Mouse (Mus musculus): ENCODE results near the gene Elmsan1.

The Elmsan1 gene

DNA sequence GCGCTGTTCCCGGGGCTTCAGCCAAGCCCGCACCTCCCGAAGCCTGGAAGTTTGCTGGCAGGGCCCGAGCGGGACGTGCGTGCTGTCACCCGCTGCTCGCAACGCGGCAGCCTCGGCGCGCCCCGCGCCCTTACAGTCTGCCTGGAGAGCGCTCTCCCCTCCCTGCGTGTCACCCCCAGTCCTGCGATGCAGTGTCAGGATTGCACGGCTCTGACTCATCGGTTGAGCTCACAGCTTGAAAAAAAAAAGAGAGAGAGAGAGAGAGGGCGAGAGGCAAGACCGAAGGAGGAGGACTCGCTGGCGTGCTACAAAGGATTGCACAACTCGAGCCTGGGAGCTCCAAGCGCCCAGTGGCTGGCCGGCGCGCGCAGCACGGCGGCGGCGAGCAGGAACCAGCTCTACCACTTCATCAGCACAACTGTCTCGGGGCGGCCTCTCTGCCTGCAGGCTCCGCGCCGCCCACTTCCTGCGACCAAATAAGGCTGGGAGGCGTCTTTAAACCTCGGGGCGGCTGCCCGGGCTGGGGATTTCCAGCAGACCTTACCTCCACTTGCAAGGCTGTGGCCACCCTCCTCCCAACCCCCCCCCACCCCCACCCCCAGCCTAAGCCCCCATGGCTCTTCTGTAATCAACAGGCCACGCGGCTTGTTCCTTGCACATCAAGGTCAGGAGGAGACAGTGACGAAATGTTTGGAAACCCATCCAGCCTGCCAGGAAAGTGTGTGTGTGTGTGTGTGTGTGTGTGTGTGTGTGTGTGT is 24.9 kb downstream of the Elmsan1 start:
- DNase-seq (ENCODE audit: low read depth, low spot score): peak; percentile 97

DNA sequence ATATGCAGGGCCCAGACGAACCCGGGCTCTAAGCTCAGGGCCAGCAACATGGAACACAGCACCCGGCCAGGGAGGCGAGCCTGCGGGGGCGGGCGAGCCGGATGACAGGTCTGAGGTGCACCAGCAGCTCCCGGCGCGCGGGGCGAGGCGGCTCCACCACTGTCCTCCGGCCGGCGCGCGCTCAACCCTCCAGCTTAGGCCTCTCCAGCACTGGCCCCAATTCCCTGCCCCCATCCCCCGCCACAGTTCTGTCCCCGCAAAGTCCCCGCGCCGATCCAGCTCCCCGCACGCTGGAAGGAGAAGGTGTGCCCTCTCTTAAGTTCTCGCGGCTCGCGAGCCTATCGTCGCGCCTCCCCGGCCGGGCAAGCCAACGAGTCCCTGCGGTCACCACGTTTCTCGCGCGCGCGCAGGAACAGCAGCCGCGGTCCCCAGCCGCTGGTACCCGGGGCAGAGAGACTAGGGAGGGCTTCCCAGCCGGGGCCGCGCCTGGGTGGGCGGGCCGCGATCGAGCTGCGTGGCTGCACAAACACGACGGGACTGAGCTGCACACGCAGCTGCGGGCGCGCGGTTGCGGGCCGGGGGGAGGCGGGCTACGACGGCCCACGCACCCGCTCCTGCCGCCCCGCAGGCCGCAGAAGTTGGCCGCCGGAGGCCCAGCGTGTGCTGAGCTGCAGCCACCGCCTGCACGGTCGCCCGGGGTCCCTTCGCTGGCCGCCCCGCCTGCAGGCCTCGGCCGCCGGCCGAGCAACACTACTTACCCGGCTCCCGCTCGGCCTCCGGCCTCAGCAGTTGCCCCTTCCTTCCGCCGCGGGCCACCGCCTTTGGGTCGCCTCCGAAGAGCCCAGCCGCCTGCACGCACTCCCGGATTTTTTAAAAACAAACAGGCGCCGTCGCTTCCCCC is 25.7 kb downstream of the Elmsan1 start:
- peak; percentile 83 for DNase-seq (ENCODE audit: low read depth, low spot score)

DNA sequence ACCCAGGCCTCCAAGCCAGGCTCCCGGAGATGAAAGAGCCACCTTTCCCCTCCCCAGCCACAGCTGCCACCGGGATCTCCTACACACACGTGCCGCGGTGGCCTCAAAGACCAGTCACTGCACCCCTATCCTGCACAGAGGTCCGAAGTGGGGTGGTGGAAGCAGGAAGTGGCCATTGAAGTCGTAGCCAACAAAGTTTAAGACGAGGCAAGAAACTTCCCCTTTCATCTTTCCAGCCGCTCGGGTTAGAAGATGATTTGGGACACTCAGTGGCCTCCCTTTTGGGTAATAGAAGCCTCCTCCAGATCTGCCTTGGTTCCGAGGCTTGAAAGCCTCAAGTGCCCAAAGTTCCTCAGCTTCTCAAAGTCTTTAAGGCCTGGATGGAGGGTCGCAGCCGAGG is 26.4 kb downstream of the Elmsan1 start:
- peak; percentile 70 for DNase-seq (ENCODE audit: low read depth, low spot score)

DNA sequence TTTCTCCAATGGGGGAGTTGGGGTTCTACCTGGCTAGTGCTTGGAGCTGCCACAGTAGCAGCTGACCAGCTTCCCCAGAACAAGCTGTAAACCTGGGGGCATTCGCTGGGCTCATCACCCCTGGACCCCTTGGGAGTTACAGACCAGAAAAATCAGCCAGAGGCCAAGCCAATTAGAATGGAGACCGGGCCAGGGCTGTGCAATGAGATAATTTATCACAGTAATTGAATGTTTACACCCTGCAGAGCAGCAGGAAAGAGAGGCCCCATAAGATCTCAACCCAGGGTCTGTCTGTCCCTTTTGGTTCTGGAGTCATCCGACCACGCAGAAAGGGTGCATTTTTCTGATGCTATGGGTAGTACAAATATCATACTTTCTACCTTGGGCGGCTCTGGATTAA is 26.9 kb downstream of the Elmsan1 start:
- DNase-seq (ENCODE audit: low read depth, low spot score): no peak

GRCm38 (mm10) chr12:84191190-84191589 is 27.5 kb downstream of the Elmsan1 start:
- DNase-seq (ENCODE audit: low read depth, low spot score): peak; percentile 16

DNA sequence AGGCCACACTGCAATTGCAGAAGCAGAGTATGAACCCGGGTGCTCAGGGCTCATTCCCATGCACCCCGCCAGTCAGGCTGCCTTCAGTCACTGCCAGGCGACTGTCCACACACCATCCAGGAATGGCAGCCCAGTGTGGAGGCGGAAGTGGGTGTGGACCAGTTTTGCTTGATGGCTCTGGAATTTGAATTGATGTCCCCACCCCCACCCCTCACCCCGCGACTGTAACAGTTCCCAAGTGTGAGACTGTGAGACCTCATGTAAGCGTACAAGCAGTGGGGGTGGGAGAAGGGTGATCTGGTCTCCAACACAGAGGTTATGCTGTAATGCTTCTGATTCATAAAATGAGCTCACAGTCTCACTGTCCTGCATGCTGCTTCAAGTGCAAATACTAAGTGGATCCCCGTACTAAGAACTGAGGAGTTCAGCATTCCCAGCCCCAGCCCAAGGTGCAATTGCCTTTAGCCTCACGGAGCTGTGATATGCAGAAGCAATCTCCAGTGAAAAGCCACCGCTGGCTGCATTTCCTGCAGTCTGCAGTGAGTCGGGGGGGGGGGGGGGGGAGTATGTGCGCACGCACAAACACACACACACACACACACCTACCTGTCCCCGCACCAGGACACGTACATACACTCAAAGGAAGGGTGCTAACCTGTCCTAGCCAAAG is 28.4 kb downstream of the Elmsan1 start:
- DNase-seq (ENCODE audit: low read depth, low spot score): peak; percentile 16

DNA sequence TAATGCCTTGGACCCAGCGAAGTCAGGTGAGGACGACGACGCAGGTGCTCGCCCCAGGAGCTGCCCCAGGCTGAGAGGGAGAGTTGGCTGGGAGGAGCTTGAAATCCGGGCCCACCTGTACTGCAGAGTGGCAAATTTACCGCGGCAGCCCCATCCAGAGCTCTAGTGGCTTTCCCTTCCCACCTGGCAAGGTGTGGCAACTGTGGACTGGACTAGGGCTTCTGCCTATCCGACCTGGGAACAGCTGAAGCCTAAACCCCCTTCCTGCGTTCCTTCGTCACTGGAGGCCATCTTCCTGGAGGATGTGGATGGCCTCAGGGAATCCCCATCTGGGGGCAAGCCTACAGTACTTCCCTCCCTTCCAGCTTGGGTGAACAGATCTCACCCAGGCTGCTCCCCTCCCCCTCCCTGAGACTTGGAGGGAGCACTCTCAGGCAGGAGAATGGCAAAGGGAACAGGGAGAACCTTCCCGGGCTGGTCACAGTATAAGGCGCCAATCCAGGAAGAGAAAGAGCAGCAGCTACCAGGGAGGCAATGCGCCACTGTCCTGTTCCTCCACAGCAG is 29.7 kb downstream of the Elmsan1 start:
- DNase-seq (ENCODE audit: low read depth, low spot score): no peak

DNA sequence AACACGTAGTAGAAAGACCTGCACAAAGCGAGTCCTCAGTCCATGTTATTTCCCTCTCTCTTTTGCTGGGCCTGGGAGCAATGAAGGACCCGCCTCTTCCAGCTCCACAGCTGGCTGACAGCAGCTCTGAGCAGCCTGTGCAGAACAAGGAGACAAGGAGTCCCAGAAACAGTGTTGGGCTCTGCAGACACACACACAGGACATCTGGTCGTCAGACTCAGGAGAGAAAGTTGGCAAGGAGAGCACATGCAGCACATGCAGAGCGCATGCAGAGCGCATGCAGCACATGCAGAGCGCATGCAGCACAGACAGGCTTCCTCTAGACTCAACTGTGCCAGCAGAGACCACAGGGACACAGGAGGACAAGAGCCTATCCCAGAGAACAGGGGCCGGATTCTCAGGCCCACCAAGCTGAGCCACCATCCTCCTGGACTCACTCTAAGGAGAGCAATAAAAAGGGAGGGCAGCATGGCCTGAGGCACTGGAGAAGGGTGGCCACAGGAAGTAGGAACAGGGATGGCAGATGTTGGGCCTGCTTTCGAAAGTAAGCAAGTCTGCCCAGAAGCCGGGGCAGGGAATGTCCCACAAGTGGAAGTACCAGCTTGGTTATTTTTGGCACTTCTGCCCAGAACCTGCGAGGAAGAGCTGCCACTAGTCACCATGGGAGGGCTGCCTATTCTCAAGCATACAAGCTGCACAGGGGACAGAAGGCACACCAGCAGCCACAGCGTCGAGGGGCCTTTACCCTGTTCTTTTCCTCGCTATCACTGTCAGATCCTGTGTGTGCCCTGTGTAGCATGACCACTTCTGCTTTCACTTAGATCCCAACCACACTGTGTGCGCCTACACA is 30.7 kb downstream of the Elmsan1 start:
- DNase-seq (ENCODE audit: low read depth, low spot score): peak; percentile 88

- no peak for DNase-seq (ENCODE audit: low read depth, low spot score)
These were observed 31.7 kb downstream of the Elmsan1 start for GRCm38 (mm10) chr12:84186950-84187349.

- DNase-seq (ENCODE audit: low read depth, low spot score): no peak
These were observed 32.1 kb downstream of the Elmsan1 start for GRCm38 (mm10) chr12:84186536-84186935.

DNA sequence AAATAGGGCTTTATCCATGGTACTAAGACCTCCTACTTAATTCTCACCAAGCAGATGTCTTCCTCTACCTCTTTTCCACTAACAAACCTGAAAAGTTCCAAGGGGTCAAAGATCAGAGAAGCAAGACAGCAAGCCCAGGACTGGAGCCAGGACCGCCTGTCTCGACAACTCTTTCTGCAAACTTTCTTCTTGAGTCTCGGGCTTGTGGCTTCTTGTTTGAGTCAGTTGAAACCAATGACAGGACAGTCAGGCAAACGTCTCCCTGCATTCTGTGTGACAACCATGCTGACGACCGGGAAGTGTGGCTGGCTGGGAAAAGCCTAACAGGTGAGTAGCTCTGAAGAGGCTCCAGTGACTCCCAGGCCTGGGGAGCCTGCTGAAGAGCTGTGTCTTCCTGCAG is 33.1 kb downstream of the Elmsan1 start:
- DNase-seq (ENCODE audit: low read depth, low spot score): no peak

- DNase-seq (ENCODE audit: low read depth, low spot score): no peak
These were observed 33.7 kb downstream of the Elmsan1 start for GRCm38 (mm10) chr12:84184979-84185378.

GRCm38 (mm10) chr12:84181999-84182398 is 36.7 kb downstream of the Elmsan1 start:
- no peak for DNase-seq (ENCODE audit: low read depth, low spot score)

GRCm38 (mm10) chr12:84180701-84181435 is 37.8 kb downstream of the Elmsan1 start:
- DNase-seq (ENCODE audit: low read depth, low spot score): peak; percentile 86

- DNase-seq (ENCODE audit: low read depth, low spot score): no peak
These were observed 38.6 kb downstream of the Elmsan1 start for GRCm38 (mm10) chr12:84180090-84180489.

DNA sequence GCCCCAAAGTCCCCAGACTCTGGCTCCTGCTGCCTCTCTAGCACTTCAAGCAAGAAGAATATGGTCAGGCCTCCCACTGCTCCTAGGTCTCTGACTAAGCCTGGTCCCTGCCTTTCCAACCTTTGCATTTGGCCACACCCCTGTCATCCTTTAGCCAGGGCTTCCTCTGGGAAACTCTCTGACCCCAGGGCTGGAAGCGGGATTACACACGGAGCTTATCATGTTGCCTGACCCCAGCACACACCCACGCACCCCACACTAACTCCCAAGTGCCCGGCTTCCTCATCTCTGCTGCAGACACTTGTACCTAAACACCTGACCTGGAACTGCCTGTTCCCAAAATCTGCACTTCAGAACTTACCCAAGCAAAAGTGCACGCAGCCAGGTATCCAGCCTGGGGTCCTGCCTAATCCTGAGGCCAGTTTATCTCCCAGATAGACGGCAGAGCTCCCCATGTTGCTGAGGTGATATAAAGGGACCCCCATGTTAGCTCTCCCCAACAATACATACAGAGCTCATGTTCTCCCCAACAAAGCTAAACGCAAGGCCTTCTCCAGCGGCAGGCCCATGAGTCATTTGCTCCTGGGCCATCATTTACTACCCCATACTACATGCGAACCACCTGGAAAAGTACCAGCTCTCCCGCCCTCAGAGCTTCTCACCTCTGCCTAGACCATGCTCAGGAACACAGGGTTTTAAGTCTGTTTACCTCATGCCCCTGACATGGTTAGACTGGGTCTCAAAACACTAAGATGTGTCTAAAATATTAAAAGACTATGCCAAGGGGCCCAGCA is 39.8 kb downstream of the Elmsan1 start:
- DNase-seq (ENCODE audit: low read depth, low spot score): no peak

DNA sequence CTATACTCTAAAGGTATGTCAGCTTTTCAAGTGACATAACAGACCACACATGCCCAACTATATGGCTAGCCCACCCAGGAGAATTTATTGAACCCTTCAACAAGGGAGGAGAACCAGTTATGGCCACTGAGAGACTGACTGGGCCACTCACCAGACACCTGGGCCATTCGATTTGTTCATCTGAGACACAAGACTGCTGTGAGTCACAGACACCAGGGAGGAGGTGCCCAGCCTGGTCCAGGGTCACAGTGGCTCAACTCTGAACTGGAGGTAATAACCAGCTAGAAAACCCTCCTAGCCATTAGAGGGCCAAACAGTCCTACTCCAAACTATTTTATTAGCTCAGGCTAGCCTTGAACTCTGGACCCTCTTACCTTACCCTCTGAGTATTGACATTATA is 40.6 kb downstream of the Elmsan1 start:
- peak; percentile 44 for DNase-seq (ENCODE audit: low read depth, low spot score)

GRCm38 (mm10) chr12:84176886-84177765 is 41.6 kb downstream of the Elmsan1 start:
- peak; percentile 83 for DNase-seq (ENCODE audit: low read depth, low spot score)

Data from A20 (cell line).